8 mouse cellular contexts compared by ENCODE assay signal in genomic region chr11:62494754-62495275, GRCm38 (mm10). TPM values are rescaled to one million over a fixed set of nuclear protein-coding genes. Genes with fewer than 3 reads are reported as not detected.
DNase-seq lines count a peak whose midpoint lies in the region; ATAC-seq and TF ChIP-seq lines count a peak whose summit lies in the region.

No protein-coding gene starts in this region.

- DNase-seq in A20 (ENCODE audit: low read depth, low spot score), result peak; percentile 27
- DNase-seq in Muller cell, postnatal 12 days (ENCODE audit: inconsistent ontology term), result peak; percentile 92
- DNase-seq in kidney, postnatal 4 days, result peak; percentile 63 to 81
- DNase-seq in lung, postnatal 0 days (ENCODE audit: low spot score), result peak; percentile 91
- peak; percentile 62 for DNase-seq in skeletal muscle tissue, adult 2 months (ENCODE audit: low read depth, low spot score)
- DNase-seq in cerebellum, adult 11 months, result no peak

- no peaks in the 10 kb centered on the region for H3K36me3 ChIP-seq in embryonic facial prominence, embryonic 13.5 days
- no peaks in the 10 kb centered on the region for H3K36me3 ChIP-seq in heart, embryonic 15.5 days
- H3K36me3 ChIP-seq in lung, postnatal 0 days (ENCODE audit: insufficient read depth, low read length), result no peaks in the 10 kb centered on the region

- H3K4me2 ChIP-seq in embryonic facial prominence, embryonic 13.5 days, result no peak overlapping the region
- no peak overlapping the region for H3K4me2 ChIP-seq in heart, embryonic 15.5 days
- 0 out of 2 replicates have a peak overlapping the region, but pooled peaks have one; percentile 12 for H3K4me2 ChIP-seq in lung, postnatal 0 days (replicated peaks; ENCODE audit: low read depth, low read length)

- H3K27ac ChIP-seq in embryonic facial prominence, embryonic 13.5 days, result peak overlapping the region; percentile 60; the same call in 1 of the 2 replicates
- H3K27ac ChIP-seq in heart, embryonic 15.5 days, result peak overlapping the region; percentile 81
- H3K27ac ChIP-seq in lung, postnatal 0 days (ENCODE audit: low read length), result peak overlapping the region; percentile 69

- TF ChIP-seq EP300 in lung, postnatal 0 days (IDR thresholded peaks at IDR 0.05), result peak; percentile 39; the same call in 1 of the 2 replicates

- H3K9ac ChIP-seq in embryonic facial prominence, embryonic 13.5 days, result peak overlapping the region; percentile 54
- H3K9ac ChIP-seq in heart, embryonic 15.5 days, result no peak overlapping the region
- H3K9ac ChIP-seq in lung, postnatal 0 days (replicated peaks; ENCODE audit: low read depth), result no peak overlapping the region

- peaks cover 8% of the 10 kb centered on the region for H3K4me1 ChIP-seq in embryonic facial prominence, embryonic 13.5 days
- H3K4me1 ChIP-seq in heart, embryonic 15.5 days (replicated peaks), result peaks cover 19% of the 10 kb centered on the region
- H3K4me1 ChIP-seq in lung, postnatal 0 days (ENCODE audit: insufficient read depth, low read depth, low read length), result peaks cover 5% of the 10 kb centered on the region; the same call in 1 of the 2 replicates

- no peak for ATAC-seq in embryonic facial prominence, embryonic 13.5 days (ENCODE audit: insufficient number of reproducible peaks, insufficient read depth, low FRiP score, low TSS enrichment, low read depth)
- ATAC-seq in heart, embryonic 15.5 days (replicated peaks; ENCODE audit: insufficient number of reproducible peaks, insufficient read depth, low FRiP score, low read depth), result peak; percentile 68
- ATAC-seq in lung, postnatal 0 days, result peak; percentile 91

- no peaks in the 10 kb centered on the region for H3K27me3 ChIP-seq in embryonic facial prominence, embryonic 13.5 days
- H3K27me3 ChIP-seq in heart, embryonic 15.5 days, result no peaks in the 10 kb centered on the region
- no peaks in the 10 kb centered on the region for H3K27me3 ChIP-seq in lung, postnatal 0 days (replicated peaks; ENCODE audit: insufficient read depth, low read length)

- no peaks in the 10 kb centered on the region for H3K9me3 ChIP-seq in embryonic facial prominence, embryonic 13.5 days
- no peaks in the 10 kb centered on the region for H3K9me3 ChIP-seq in heart, embryonic 15.5 days (replicated peaks)
- no peaks in the 10 kb centered on the region for H3K9me3 ChIP-seq in lung, postnatal 0 days (ENCODE audit: low read length)

- WGBS in embryonic facial prominence, embryonic 13.5 days, result 7% methylated on average over 6 of the region's 6 CpGs
- 8% methylated on average over 6 of the region's 6 CpGs for WGBS in heart, embryonic 15.5 days
- 8% methylated on average over 6 of the region's 6 CpGs for WGBS in lung, postnatal 0 days

- H3K4me3 ChIP-seq in embryonic facial prominence, embryonic 13.5 days, result no peak overlapping the region
- H3K4me3 ChIP-seq in heart, embryonic 15.5 days, result no peak overlapping the region
- no peak overlapping the region for H3K4me3 ChIP-seq in lung, postnatal 0 days (ENCODE audit: low read depth, low read length)

- no peak for TF ChIP-seq CTCF in lung, postnatal 0 days (IDR thresholded peaks at IDR 0.05)

RNA-seq across cellular contexts. Expression of gene Ncor1, which starts 36.5 kb away (rescaled TPM):
- 161 and 181 TPM in 2 replicates for polyA plus RNA-seq in embryonic facial prominence, embryonic 13.5 days (2015; fragmentation: Nextera tagmentation; extraction: Ambion mirVana)
- 112 and 113 TPM in 2 replicates for polyA plus RNA-seq in heart, embryonic 15.5 days (2015; fragmentation: Nextera tagmentation; extraction: Ambion mirVana)
- 103 and 128 TPM in 2 replicates for polyA plus RNA-seq in lung, postnatal 0 days (2015; fragmentation: Nextera tagmentation; extraction: Ambion mirVana)

RNA-seq across cellular contexts. Expression of gene Pigl, which starts 36.6 kb away (rescaled TPM):
- 8.4 and 9.6 TPM in 2 replicates for polyA plus RNA-seq in embryonic facial prominence, embryonic 13.5 days (2015; fragmentation: Nextera tagmentation; extraction: Ambion mirVana)
- 5.1 and 7.2 TPM in 2 replicates for polyA plus RNA-seq in heart, embryonic 15.5 days (2015; fragmentation: Nextera tagmentation; extraction: Ambion mirVana)
- 4.8 and 5.0 TPM in 2 replicates for polyA plus RNA-seq in lung, postnatal 0 days (2015; fragmentation: Nextera tagmentation; extraction: Ambion mirVana)

RNA-seq across cellular contexts. Expression of gene Cenpv, which starts 44.2 kb away (rescaled TPM):
- polyA plus RNA-seq in embryonic facial prominence, embryonic 13.5 days (2015; fragmentation: Nextera tagmentation; extraction: Ambion mirVana), result 35.9 and 41.1 TPM in 2 replicates
- polyA plus RNA-seq in heart, embryonic 15.5 days (2015; fragmentation: Nextera tagmentation; extraction: Ambion mirVana), result 17.1 and 22.1 TPM in 2 replicates
- polyA plus RNA-seq in lung, postnatal 0 days (2015; fragmentation: Nextera tagmentation; extraction: Ambion mirVana), result 5.4 and 6.4 TPM in 2 replicates

RNA-seq across cellular contexts. Expression of gene Ubb, which starts 56.2 kb away (rescaled TPM):
- polyA plus RNA-seq in embryonic facial prominence, embryonic 13.5 days (2015; fragmentation: Nextera tagmentation; extraction: Ambion mirVana), result 3,261 and 3,547 TPM in 2 replicates
- polyA plus RNA-seq in heart, embryonic 15.5 days (2015; fragmentation: Nextera tagmentation; extraction: Ambion mirVana), result 2,445 and 2,567 TPM in 2 replicates
- 2,346 and 2,640 TPM in 2 replicates for polyA plus RNA-seq in lung, postnatal 0 days (2015; fragmentation: Nextera tagmentation; extraction: Ambion mirVana)
